Mouse (Mus musculus): Measurements from ENCODE around the gene Aip. TPM values are rescaled to one million over a fixed set of nuclear protein-coding genes. Genes with fewer than 3 reads are reported as not detected.

Gene Aip
- total RNA-seq (2021), result 100 to 1,000 TPM; 121 to 126 TPM
- long read RNA-seq, experiment 1, transcript Aip-202 (7 exons, 1,378 nt), result minor isoform, 11 of 152 reads
- long read RNA-seq, experiment 1, transcript Aip-201 (6 exons, 1,261 nt), result major isoform, 112 of 152 reads
- long read RNA-seq, experiment 1, partial matches to known transcripts, result 18 of 152 reads
- long read RNA-seq, experiment 1, other reads (novel, unspliced or antisense), result 11 of 152 reads
- long read RNA-seq, experiment 2, transcript Aip-201 (6 exons, 1,261 nt), result major isoform, 89 of 117 reads
- long read RNA-seq, experiment 2, transcript Aip-202 (7 exons, 1,378 nt), result minor isoform, 9 of 117 reads
- long read RNA-seq, experiment 2, partial matches to known transcripts, result 6 of 117 reads
- long read RNA-seq, experiment 2, other reads (novel, unspliced or antisense), result 13 of 117 reads

DNA sequence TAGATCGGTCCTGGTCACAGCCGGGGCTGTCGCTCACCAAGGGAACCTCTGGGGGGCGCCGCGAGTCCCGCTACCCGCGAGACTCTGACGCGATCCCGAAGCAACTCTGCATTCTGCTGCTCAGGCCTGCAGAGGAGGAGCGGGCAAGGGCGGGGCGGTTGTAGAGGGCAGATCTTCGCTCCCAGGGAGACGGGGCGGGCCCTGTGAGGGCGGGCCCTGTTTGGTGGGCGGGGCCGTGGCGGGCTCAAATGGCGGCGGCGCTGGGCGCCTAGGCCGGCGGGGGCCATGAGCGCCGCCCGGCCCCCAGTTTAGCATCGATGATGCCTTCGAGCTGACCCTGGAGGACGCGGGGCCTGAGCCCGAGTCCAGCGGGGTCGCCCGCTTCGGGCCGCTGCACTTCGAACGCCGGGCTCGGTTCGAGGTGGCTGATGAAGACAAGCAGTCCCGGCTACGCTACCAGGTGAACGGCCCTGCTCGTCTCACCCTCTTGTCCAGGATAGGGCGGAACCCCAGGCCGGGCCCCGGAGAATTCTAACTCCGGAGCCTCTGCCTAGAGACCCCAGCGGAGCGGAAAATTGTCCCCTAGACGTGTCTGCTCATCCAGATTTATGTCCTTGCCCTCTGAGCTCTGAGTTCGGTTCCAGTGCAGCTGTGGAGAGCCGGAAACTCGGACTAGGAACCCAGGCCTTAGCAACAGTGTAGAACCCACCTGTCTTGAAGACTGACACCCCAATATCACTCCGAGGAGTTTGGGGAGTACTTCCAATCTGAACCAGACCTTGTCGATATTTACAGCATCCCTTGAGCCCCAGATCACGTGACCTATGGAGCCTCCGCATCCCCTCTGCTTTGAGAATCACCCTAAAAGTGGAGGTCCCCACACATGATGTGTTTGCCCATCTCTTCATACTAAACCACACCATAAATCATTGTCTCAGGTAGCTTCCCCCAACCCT is at the start of gene Aip:
Gene Aip (minus strand): TSS at position 118 of the 956 bp plus-strand sequence.
- peak; percentile 96 to 98 for DNase-seq (ENCODE audit: low spot score in 2 of 2)

DNA sequence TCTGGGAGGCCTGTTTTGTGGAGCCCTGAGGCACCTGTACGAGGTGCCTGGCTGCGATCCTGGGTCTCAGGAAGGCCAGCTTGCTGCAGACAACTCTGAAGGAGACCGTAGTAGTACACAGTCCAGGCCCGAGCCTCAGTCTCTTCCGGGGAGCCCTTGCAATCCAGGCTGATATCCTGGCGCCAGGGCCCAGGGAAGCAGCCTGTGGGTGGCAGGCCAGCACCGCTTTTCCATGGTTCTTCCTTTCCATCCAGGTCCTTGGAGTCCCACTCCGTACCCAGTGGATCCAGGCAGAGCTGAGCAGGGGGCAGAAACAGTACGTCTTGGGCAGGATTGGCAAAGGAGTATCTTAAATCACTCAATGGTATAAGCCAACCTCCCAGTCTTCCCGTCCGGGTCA is 47.3 kb upstream of the Aip start:
- no peak for DNase-seq (ENCODE audit: low spot score in 2 of 2)

DNA sequence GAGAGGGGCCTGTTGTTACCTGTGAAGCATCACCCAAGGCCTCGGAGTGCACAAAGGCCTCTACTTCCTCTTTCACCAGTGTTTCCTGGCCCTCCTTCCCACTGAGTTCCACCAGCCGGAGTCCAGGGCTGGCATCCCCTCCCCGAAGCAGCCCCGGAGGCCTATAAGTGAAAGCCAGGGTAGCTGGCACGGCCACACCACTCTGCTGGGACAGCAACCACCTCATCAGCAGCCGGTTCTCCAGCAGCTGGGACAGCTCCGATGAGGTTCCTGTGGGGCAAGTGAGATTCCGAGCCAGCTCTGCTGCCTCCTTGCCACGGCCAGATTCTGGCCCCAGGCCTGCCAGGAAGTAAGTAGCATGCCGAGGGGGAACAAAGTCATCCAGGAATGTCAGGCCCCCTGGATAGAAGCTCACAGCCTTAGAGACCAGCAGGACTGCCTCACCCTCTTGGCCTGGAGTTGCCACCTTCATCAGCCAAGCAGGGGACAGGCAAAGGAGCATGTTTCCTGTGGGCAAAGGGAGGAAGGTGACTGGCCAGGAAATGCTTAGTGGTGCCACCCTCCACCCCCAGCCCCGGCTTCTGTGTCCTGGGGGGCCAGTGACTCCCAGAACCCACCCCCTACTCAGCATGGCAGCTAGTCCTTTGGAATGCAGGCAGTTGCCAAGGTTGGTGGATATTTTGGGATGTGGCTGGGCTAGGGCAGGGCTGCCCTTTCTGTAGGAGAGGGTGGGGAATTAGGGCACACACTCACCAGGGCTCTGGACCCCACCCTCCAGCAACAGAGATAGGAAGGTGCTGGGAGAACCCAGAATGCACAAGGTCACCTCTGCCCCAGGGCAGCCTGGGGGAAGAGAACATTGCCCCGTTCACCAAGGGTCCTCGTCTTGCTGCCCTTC is 46.0 kb upstream of the Aip start:
- DNase-seq (ENCODE audit: low spot score in 2 of 2), result no peak

DNA sequence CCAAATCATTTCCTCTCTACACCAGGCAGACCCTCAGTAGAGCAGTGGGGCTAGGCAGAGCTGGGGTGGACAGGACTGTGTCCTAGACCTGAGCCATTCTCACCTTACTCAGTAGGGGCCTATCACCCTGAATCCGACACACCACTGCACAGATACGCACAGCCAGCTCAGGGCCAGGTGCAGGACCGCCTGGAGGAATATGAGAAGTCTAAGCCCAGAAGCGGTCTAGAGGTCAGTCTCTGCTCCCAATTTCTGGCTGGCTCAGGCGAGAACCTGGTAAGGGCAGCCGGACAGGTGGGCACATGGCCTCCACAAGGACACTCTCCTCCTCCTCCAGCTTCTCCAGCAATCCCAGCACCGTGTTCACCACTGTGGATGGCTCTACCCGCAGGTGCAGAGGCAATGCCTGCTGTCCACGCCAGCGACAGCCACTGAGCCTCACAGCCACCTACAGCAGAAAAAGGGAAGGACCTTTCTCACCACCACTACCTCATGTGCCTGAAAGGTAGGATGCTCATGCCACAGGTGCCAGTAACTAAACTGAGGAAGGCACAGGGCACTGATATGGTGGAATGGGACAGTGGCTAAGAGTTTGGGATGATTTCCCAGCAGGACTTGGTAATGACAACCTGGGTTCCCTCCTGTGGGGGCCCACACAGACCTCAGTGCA is 45.2 kb upstream of the Aip start:
- no peak for DNase-seq (ENCODE audit: low spot score in 2 of 2)

DNA sequence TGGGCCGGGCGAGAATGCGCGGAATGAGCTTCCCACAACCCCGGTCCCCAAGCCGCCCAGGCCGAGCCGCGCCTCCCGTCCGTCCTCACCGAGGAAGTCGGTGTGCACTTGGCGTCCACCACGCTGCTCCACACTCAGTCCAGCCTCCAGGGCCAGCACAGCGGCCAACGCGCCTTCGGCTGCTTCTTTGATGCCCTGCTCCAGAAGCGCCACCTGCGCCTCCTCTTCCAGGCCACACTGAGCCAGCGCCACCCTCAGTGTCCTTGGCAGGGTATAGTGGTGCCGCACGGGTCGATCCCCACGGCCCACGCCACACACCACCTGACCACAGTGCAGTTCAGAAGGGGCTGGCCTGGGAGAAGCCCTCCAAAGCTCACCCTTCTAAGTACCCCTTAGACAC is 44.2 kb upstream of the Aip start:
- DNase-seq (ENCODE audit: low spot score in 2 of 2), result no peak

DNA sequence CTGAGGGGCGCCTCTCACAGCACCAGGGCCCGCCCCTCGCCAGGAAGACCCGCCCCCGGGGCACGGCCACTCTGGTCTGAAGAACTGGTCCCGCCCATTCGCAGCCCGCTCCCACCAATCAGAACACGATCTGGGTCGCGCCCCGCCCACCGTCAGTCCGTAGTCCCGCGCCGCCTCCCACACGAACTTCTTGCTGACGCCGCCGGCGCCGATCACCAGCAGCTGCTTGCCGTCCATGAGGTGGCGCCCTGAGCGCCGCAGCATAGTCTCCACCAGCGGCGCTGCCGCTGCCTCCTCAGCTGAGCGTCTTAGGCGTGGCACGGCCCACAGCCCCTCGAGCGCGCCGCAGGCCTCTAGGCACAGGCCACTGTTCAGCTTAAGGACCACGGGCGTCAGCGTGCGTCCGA is 43.7 kb upstream of the Aip start:
- DNase-seq (ENCODE audit: low spot score in 2 of 2), result peak; percentile 100

DNA sequence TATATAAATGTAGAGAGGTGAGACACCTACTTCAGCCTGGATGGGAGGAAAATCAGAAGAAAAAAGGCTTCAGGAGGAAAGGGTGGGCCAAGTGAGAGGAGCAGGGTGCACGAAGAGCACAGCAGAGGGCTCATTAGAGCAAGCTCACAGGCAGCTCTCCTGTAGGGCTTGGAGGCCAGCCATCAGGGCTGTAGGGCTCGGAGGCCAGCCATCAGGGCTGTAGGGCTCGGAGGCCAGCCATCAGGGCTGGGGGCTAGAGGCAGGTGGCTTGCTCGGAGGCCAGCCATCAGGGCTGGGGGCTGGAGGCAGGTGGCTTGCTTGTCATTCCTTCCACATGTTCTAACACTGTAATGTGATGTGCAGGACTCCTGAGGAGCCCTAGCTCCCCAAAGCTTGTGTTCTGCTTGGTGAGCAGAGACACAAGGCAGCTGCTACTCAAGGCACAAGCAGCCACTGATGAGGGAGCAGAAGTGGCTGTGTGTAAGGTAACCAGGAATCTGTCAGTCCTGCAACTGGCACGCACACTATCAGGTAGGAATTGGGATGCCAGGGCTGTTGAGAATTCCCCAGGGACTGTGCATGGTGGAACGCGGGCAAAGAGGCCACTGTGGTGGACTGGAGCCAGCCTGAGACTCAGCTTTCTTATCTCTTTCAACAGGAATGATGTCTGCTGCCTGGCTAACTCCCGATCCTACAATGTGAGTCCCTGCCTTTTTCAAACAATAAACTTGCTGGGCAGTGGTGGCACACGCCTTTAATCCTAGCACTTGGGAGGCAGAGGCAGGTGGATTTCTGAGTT is 41.2 kb upstream of the Aip start:
- no peak for DNase-seq (ENCODE audit: low spot score in 2 of 2)

DNA sequence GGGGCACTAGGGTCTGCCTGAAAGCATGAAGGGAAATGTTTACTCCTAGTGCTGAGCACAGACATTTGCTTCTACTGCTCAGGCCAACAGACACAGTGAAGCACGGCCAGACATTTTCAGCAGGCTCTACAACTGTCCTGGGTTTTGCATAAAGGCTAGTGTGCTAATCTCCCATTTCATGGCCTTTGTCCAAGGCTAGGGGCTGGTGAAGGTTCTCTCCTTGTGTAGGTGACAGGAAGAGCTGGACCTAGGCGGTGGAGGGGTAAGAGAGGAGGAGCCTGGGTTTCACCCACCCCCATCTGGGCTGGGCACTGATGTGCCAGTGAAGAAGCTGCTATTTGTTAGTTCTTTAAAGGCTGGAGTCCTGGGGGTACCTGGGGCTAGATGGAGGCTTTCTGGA is 39.1 kb upstream of the Aip start:
- no peak for DNase-seq (ENCODE audit: low spot score in 2 of 2)

DNA sequence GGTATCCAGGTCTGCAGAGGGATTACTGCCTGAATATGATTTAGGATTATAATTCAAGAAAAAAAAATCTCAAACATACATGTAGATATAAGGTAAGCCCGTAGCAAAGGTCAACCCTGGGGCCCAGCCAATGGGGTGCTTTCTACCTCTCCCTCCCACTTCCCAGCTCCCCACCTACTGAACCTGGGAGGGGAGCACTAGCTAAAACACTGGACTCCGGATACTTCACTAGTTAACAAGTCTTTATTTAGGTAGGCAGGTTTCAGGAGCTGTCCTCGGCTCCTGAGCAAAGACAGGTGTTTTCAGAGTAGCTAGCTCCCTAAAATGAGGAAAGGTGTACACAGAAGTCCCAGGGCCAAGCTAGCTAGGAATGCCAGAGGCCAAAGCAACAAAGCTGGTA is 38.4 kb upstream of the Aip start:
- DNase-seq (ENCODE audit: low spot score in 2 of 2), result no peak

DNA sequence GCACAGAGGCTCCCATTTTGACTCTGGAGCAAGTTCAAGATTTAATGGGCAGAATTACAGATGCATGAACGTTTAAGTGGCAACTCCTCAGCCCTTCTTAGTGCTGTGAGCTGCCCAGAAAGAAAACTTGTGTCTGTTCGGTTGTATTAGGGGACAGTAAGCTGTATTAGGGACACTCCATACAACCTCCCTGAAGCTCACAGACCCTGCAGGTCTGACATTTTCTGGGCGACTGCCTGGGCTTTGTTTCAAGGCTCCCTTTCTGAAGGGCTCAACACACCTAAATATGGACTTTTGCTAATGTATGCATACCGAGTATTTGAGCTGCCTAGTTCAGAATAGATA is 37.9 kb upstream of the Aip start:
- DNase-seq (ENCODE audit: low spot score in 2 of 2), result no peak

DNA sequence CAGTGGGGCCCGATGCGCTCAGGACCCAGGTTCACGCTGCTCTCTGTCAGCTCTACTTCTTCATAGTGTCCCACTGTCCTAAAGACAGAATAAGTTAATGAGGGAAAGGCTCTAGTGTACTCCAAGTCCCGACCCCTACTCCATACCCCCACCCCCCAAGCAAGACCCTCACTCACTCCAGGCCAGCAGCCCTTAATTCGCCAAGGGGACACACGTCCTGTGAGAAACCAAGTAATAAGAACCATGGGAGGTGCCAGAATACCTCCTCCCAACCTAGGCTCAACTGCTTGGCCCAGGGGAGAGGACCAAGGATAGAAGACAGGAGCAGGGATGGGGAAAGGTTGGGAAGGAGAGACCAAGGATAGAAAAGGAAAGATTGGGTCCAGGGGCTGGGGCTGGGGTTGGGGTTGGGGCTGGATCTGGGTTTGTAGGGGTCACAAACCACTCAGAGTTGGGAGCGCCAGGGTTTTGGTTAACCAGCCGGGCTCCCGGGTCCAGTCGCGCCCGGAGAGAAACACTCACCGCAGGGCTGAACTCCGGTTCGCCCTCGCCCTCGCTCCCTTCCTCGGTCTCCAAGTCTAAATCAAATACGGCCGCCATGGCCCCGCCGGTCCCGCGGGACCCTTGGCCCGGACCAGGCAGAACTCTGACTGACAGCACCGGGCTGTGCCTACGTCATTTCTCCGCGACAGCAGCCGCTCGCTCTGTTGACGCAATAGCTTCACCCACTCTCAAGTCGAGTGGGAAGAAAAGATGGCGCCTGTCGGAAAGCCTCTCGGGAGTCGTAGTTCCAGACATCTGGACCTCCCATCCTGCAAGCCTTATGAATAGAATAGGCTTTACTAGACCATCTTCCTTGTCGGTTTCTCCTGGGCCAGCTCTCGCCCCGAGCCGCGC is 37.2 kb upstream of the Aip start, which contains the start of gene Rps6kb2:
Gene Rps6kb2 (minus strand): TSS at position 709 of the 897 bp plus-strand sequence.
- peak; percentile 98 to 99 for DNase-seq (ENCODE audit: low spot score in 2 of 2)

DNA sequence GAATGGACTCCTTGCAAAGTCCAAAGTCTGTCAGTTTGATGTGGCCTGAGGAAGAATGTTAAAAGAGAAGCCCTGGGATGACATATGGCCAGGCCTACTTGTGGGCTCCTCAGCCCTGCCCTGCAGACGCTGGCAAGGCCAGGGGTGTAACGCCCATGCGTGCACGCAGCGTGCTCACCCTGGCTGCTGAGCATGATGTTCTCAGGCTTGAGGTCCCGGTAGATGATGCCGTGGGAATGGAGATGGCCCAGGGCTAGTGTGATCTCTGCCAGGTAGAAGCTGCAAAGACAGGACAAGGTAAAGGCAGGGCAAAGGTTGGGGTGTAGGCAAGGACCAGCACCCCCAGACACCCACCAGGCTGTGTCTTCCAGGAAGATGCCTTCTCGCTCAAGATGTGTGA is 33.4 kb upstream of the Aip start:
- no peak for DNase-seq (ENCODE audit: low spot score in 2 of 2)

DNA sequence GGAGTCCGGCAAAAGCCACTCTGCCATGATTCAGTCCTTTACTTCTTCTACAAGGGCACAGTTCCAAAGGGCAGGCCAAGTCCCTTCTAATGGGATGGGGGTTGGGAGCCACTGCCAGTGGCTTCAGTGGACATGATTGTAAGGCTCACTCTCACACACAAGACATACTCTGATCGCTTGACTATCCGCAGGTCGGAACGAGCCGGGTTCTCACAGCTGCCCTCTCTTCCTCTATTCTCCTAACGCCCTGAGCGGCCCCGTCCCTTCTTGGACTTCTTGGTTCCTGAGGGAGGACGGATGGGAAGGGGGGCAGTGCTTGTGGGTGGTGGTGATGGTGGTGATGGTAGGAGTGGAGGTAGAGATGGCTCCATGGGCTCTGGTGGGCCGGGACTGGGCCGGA is 31.1 kb upstream of the Aip start:
- DNase-seq (ENCODE audit: low spot score in 2 of 2), result no peak

DNA sequence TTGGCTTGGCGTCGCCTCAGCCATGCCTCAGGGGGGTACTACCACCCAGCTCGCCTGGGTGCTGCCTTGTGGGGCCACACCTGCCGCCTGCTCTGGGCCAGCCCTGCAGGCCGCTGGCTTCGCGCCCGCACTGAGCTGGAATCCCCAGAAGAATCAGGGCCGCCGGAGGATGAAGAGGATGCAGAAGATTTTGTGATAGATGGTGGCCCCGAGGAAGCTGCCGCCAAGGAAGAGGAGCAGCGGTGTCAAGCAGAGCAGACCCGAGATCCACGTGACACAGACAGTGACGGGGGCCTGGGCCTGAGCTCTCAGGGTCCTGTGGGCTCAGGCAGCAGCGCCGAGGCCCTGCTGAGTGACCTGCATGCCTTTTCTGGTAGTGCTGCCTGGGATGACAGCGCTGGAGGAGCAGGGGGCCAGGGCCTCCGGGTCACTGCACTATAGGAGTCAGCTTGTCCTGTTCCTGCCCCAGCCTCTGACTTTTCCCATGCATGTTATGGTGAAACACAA is 30.5 kb upstream of the Aip start:
- DNase-seq (ENCODE audit: low spot score in 2 of 2), result no peak

DNA sequence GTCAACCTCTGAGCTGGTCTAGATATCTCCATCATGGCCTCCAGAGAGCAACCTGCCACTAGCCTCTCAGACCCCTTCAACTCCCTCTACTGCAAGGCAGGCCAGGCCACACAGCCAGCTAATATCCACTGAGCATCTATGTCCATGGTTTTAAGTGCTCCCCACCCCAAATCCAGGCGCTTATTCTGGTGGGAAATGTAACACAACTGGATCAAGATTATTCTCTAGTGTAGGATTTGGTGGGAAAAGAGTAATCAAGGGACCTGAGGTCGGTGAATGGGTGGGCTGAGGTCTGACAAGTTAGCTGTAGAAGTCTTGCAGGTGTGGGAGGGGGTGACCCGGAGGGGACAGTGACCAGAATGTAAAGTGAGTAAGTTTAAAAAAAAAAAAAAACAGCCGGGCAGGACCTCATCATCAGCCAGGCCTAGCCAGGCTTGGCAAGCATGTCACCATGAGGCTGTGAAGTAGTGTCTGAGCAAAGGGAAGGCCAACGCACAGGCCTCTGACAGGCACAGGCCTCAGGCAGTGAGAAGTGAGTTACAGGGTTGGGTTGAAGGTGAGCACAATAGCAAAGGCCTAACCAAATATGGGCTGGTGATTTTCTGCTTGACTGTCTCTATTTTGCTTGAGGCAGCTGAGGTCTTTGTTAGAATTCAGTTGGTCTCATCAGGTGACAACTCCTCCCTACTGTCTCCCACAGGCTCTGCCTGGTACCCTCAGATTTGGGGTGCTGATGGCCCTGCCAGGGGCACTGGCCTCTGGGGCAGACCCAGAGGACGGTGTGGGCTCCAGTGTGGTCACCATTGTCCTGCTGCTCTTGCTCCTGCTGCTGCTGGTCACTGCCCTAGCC is 29.8 kb upstream of the Aip start:
- no peak for DNase-seq (ENCODE audit: low spot score in 2 of 2)

DNA sequence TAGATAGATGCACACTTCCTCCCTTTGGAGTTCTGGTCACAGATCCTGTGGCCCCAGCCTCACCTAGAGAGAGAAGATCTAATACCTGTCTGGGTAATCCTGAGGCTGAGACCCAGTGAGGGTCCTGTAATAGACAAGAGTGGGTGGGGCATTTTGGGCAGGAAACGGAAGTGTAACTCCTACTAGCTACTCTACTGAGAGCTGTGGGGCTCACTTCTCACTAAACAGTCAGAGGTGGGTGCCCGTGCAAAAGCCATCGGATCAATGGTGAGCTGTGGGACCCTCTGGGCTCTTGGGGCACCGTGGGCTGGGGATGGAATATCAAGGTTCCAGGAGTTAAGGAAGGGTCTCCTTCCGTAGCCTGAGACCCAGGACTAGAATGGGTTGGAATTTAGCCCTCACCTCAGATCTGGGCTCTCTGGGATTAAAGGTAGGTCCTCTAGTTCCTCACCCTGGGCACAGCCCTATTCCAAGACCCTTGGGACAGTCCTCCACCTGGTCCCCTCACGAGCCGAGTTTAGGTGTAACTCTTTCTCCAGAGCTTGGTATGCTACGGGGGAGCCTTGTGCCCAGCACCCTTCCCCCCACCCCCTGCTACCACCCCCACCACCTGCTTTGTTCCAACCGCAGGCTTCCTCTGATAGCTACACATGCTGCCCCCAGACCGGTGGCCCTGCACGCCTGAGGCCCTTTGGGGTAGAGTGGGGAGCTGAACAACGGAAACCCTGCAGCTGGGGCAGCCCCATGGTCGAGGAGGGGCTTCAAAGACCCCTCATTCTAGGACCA is 29.0 kb upstream of the Aip start:
- no peak for DNase-seq (ENCODE audit: low spot score in 2 of 2)

DNA sequence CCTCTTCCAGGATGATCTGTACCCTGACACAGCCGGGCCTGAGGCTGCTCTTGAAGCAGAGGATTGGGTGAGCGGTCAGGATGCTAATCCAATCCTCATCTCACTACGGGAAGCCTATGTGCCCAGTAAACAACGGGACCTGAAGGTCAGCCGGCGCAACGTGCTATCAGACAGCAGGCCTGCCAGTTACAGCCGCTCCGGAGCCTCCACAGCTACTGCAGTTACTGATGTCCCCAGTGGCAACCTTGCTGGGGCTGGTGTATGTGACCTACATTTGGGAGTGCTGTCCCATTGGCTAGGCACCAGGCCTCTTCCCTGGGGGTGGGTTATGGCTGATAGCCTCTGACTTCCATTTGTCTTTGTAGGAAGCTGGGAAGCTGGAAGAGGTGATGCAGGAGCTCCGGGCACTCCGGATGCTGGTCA is 27.6 kb upstream of the Aip start, which contains the start of gene Ptprcap:
Gene Ptprcap (plus strand): TSS at position 373 of the 423 bp plus-strand sequence.
- no peak for DNase-seq (ENCODE audit: low spot score in 2 of 2)

Measured in left cerebral cortex, adult 18-20 months (tissue).